Mouse (Mus musculus): ENCODE results near the gene Fpr2.
"Not testable (repeated sequence)": the region's sequence is repeated elsewhere in the genome, so short reads cannot be mapped to it uniquely, and the experiment has no call there.

The Fpr2 gene

GRCm38 (mm10) chr17:17870892-17871550 is 16.6 kb upstream of the Fpr2 start:
- ChIA-PET POLR2A (no interaction called here), CTCF (no interaction called here)

- POLR2A ChIA-PET, result no interaction called here
- CTCF ChIA-PET, result interaction anchor here in 1 of 4 experiments (0.7 kb wide), 1 partner anchor 33 kb away, joined by 3 read pairs; no protein-coding TSS in a partner anchor
Observed at GRCm38 (mm10) chr17:17871697-17872096, 15.9 kb upstream of the Fpr2 start.

- CTCF ChIA-PET, result no interaction called here
Observed at GRCm38 (mm10) chr17:17879347-17879746, 8.3 kb upstream of the Fpr2 start.

GRCm38 (mm10) chr17:17882672-17883071 is 5.0 kb upstream of the Fpr2 start:
- POLR2A ChIA-PET, result no interaction called here

More at GRCm38 (mm10) chr17:17879347-17879746, 8.3 kb upstream of the Fpr2 start:
- POLR2A ChIA-PET, result no interaction called here

GRCm38 (mm10) chr17:17883840-17884239 is 3.8 kb upstream of the Fpr2 start, which contains the start of gene Fpr1:
Gene Fpr1 (minus strand): TSS chr17:17883940.
- CTCF ChIA-PET, result no interaction called here
- POLR2A ChIA-PET, result no interaction called here

More at GRCm38 (mm10) chr17:17882672-17883071, 5.0 kb upstream of the Fpr2 start:
- CTCF ChIA-PET, result no interaction called here

- ChIA-PET POLR2A (no interaction called here), CTCF (no interaction called here)
Observed at GRCm38 (mm10) chr17:17889732-17890425, 2.3 kb downstream of the Fpr2 start.

- ChIA-PET POLR2A (no interaction called here), CTCF (interaction anchor here in 3 of 4 experiments (1.2 to 1.6 kb wide), 4 partner anchors 128 to 130 kb away, joined by 3 to 6 read pairs (median 4); no protein-coding TSS in a partner anchor)
Observed at GRCm38 (mm10) chr17:17896039-17896438, 8.4 kb downstream of the Fpr2 start.

GRCm38 (mm10) chr17:17899268-17899667 is 11.6 kb downstream of the Fpr2 start:
- CTCF ChIA-PET, result interaction anchor here in 1 of 4 experiments (1.0 kb wide), 1 partner anchor 133 kb away, joined by 5 read pairs; no protein-coding TSS in a partner anchor
- POLR2A ChIA-PET, result no interaction called here

GRCm38 (mm10) chr17:17900768-17901167 is 13.1 kb downstream of the Fpr2 start:
- ChIA-PET CTCF (interaction anchor here in 1 of 4 experiments (0.7 kb wide), 1 partner anchor 135 kb away, joined by 3 read pairs; no protein-coding TSS in a partner anchor), POLR2A (no interaction called here)

GRCm38 (mm10) chr17:17909636-17910421 is 22.2 kb downstream of the Fpr2 start:
- CTCF ChIA-PET, result interaction anchor here in 3 of 4 experiments (0.7 to 1.0 kb wide), 5 partner anchors 72 to 531 kb away, joined by 3 to 14 read pairs (median 6); no protein-coding TSS in a partner anchor
- POLR2A ChIA-PET, result interaction anchor here in 2 of 4 experiments (0.6 to 1.2 kb wide), 4 partner anchors 9 to 72 kb away, joined by 3 to 4 read pairs (median 3); no protein-coding TSS in a partner anchor

- CTCF ChIA-PET, POLR2A ChIA-PET: not testable (repeated sequence)
Observed at GRCm38 (mm10) chr17:17912618-17913017, 25.0 kb downstream of the Fpr2 start.

GRCm38 (mm10) chr17:17917376-17917775 is 29.8 kb downstream of the Fpr2 start:
- ChIA-PET CTCF (no interaction called here), POLR2A (no interaction called here)

- ChIA-PET POLR2A (interaction anchor here in 1 of 4 experiments (1.0 kb wide), 1 partner anchor 8 kb away, joined by 3 read pairs; no protein-coding TSS in a partner anchor), CTCF (no interaction called here)
Observed at GRCm38 (mm10) chr17:17917782-17918181, 30.2 kb downstream of the Fpr2 start.

Measured in embryonic stem cell, embryonic (primary cell).